Mouse (Mus musculus): Measurements from ENCODE around the gene Gm49354. TPM values are rescaled to one million over a fixed set of nuclear protein-coding genes. Genes with fewer than 3 reads are reported as not detected.
A peak's percentile ranks its signal among the peaks of the same experiment; 100 is the strongest.
"Not testable (repeated sequence)": the region's sequence is repeated elsewhere in the genome, so short reads cannot be mapped to it uniquely, and the experiment has no call there.

Gm49354 gene
- total RNA-seq, 2 experiments from 2014 or later: not detected

GRCm38 (mm10) chr13:59769296-59770163 lies 12.5 kb downstream of the Gm49354 start, which contains the start of gene Isca1:
Gene Isca1 (minus strand): TSS chr13:59769810.
- DNase-seq: peak; percentile 99 to 100
- intact Hi-C loops (cut with DNase I): loop anchor here (5.0 kb wide), 1 partner anchor 53 kb away; the partner anchor contains the start of gene Tut7

DNA sequence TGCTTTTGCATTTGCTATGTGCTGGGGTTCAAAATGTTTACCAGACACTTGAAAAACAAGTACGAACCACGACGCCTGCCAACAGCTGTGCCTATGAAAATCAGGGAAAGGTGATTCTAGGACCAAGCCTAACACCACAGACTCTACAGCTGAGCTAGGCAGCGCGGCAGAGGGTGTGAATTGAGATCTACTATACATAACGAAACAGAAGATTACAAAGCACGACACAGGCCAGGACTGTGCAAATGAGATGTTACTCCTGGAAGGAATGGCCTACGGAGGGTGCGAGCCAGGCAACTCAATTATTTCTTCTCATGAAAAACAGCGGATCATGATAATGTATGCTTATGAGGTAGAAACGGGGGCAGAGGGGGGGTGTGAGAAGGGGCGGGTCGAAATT lies 13.5 kb downstream of the Gm49354 start:
- intact Hi-C loops (cut with DNase I): no loop called here
- DNase-seq: peak in 1 of 2 experiments; percentile 13

GRCm38 (mm10) chr13:59766786-59767515 lies 15.1 kb downstream of the Gm49354 start:
- DNase-seq: no peak
- intact Hi-C loops (cut with DNase I): no loop called here

DNA sequence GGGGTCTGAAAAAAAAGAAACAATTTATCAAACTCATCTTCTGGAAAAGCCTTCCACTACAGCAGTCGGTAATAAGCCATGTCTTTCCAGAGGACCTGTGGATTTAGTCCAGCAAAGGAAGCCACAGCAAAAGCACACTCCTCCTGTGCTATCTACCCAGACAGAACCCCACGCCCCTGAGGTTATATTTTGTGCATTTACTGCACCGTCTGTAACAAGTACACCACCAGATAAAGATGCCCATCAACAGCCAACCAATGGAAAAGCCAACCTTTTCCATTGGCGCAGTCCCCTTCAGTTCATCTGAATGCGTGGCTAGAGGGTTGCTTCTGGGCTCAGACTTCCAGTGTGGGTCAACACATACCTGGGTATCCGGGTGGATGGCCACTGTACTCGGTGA lies 19.3 kb downstream of the Gm49354 start:
- intact Hi-C loops (cut with DNase I): no loop called here
- no peak for DNase-seq

DNA sequence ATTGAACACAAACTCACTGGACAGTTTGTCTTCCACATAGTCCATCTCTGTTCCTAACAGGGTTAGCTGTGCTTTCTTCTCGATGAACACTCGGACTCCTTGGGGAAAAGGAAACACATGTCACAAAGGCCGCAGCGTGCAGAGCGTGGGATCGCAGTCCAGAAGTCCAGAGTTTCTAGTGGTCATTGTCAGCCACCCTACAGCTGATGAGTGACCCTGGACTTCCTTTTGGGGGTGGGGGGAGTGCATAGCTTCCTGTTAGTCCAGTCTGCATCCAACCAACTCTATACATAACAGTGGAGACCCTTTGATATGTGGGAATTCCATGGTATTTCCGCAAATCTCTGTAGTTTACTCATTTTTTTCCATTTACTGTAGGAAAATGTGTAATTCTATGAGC lies 25.1 kb downstream of the Gm49354 start:
- DNase-seq: no peak
- intact Hi-C loops (cut with DNase I): no loop called here

DNA sequence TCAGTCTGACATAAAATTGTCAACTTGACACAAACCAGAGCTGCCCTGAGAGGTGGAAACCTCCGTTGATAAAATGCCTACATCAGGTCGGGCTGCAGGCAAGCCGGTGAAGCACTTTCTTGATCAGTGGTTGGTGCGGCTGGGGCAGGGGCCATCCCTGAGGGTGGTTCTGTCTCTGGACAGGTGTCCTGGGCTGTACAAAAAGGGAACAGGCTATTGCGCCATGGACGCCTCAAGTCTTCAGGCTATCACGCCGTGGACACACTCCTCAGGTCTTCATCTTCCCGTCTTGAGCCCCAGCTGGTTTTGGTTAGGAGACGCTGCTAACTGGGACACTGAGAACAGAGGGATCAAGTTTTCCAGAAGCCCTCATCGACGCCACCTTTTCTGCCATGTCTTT lies 31.7 kb downstream of the Gm49354 start:
- DNase-seq: no peak

DNA sequence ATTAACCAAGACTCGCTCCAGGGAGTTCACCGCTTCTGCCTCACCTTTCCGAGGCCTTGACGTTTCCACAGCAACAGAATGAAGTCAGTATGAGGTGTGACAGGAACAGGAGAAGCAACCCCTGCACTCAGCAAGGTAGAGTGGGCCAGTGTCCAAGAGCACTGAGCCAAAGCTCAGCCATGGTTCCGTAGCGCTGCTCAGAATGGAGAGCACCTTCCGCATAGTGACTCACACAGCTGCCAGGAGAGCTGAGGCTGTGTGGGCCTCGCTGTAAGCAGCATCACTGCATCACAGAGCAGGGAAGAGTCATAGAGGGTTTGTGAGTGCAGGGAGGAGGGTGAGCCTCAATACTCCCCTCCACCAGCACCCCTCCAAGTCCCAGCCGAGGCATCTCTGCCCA lies 35.3 kb downstream of the Gm49354 start, which contains the start of gene 1700014D04Rik:
Gene 1700014D04Rik (minus strand): TSS at position 42 of the 400 bp plus-strand sequence.
- intact Hi-C loops (cut with DNase I): no loop called here

More for the DNA sequence above, 31.7 kb downstream of the Gm49354 start:
- intact Hi-C loops (cut with DNase I): no loop called here

GRCm38 (mm10) chr13:59746164-59746563 lies 35.9 kb downstream of the Gm49354 start:
- intact Hi-C loops (cut with DNase I): no loop called here
- no peak for DNase-seq

More for the DNA sequence above, 35.3 kb downstream of the Gm49354 start, which contains the start of gene 1700014D04Rik:
- no peak for DNase-seq

- intact Hi-C loops (cut with DNase I): no loop called here
- DNase-seq: no peak
Observed at GRCm38 (mm10) chr13:59745462-59745861, 36.6 kb downstream of the Gm49354 start.

DNA sequence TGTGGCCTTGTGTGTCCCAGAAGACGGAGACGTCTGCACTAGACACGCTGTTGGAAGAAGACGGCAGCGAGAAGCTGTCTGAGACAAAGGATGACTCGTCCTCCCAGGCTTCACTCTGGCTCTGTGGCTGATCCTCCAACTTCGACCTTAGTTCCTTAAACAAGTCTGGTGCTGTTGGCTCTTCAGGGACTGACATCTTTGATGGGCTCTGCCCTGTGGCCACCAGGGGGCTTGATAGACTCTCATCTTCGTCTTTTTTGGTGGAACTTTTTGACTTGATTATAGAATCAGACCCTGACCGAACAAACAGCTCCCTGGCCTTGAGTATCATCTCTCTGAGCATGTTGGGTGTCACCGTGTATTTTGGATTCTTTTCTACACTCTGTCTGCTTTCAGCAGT lies 40.3 kb downstream of the Gm49354 start:
- intact Hi-C loops (cut with DNase I): no loop called here
- DNase-seq: peak; percentile 33

DNA sequence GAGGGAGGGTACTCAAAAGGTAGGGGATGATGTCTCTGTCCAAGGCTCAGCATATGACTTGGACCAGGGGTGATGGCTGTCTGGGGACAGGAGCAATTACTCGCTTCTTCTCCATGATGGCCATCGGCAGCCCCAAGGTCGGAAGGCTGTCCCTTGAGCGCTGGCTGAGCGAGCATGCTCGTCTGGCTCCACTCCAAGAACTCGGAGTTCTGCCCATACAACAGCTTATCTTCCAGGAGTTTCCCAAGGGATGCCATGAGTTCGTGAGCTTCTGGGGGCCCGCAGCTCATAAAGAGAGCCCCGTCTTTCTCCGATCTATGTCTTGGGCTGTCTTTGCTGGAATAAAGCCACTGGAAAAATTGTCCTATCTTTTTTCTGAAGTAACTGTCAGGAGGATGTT lies 40.9 kb downstream of the Gm49354 start:
- peak; percentile 47 to 66 for DNase-seq
- intact Hi-C loops (cut with DNase I): no loop called here

DNA sequence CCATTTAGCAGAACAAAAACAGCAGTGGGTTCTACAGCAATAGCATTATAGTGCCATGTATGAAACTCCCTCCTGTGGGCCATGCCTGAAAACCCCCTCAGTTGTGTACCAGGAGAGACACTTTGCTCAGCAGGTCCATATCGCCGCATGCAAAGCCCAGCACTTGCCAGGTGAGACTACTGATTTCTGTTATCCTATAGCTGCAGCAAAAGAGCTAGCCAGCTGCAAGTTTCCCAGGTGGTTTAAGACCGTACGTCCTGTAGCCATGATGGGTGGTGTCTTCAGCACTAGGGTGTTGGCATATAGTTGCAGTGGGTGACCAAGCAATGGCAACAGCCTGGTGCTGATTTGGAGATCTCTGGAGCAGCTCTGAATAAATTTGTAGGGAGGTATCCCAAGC lies 42.6 kb downstream of the Gm49354 start:
- intact Hi-C loops (cut with DNase I): no loop called here
- no peak for DNase-seq

- DNase-seq: no peak
- intact Hi-C loops (cut with DNase I): no loop called here
Observed at GRCm38 (mm10) chr13:59738455-59738854, 43.6 kb downstream of the Gm49354 start.

DNA sequence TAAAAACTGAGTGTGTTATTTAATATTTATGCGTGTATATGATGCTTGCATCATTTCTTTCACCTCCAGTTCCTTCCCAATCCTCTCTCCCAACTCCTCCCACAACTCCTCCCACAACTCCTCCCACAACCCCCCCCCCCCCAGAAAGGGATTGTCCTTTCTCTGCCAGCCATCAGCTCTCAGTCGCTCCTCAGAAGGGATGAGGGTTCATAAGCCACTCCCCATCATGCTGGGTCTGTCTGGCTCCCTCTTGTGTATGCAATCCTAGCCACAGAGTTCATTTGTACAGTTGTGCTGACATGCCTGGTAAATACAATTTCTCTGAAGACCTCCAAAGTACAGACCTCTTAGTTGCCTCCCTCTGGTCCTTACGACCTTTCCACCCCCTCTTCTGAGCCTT lies 46.9 kb downstream of the Gm49354 start:
- no peak for DNase-seq
- intact Hi-C loops (cut with DNase I): no loop called here

GRCm38 (mm10) chr13:59734347-59734746 lies 47.7 kb downstream of the Gm49354 start:
- DNase-seq; intact Hi-C loops (cut with DNase I): not testable (repeated sequence)

- DNase-seq: no peak
- intact Hi-C loops (cut with DNase I): no loop called here
Observed at GRCm38 (mm10) chr13:59733936-59734335, 48.1 kb downstream of the Gm49354 start.

GRCm38 (mm10) chr13:59731652-59732051 lies 50.4 kb downstream of the Gm49354 start, which contains the start of gene Spata31d1d:
Gene Spata31d1d (minus strand): TSS chr13:59731752.
- DNase-seq: no peak
- intact Hi-C loops (cut with DNase I): no loop called here

- peak; percentile 81 to 83 for DNase-seq
- intact Hi-C loops (cut with DNase I): loop anchor here (2.0 to 5.0 kb wide), 3 partner anchors 24 to 211 kb away; no protein-coding TSS in a partner anchor
Observed at GRCm38 (mm10) chr13:59728378-59729093, 53.5 kb downstream of the Gm49354 start.

GRCm38 (mm10) chr13:59726139-59726867 lies 55.7 kb downstream of the Gm49354 start:
- intact Hi-C loops (cut with DNase I): loop anchor here (5.0 kb wide), 2 partner anchors 89 to 209 kb away; no protein-coding TSS in a partner anchor
- no peak for DNase-seq

DNA sequence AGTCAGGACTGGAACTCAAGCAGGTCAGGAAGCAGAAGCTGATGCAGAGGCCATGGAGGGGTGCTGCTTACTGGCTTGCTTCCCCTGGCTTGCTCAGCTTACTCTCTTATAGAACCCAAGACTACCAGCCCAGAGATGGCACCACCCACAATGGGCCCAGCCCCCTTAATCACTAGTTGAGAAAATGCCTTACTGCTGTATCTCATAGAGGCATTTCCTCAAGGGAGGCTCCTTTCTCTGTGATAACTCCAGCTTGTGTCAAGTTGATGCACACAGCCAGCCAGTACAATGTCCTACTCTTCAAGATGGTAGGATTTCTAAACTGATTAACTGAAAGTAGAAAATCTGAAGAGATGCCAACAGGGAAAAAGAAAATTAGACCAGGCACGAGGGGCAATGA lies 60.0 kb downstream of the Gm49354 start:
- DNase-seq; intact Hi-C loops (cut with DNase I): not testable (repeated sequence)

All from heart, postnatal 36 days (tissue).